Mouse (Mus musculus) liver, embryonic 18 days (tissue): ENCODE data around the gene Dthd1. TPM values are rescaled to one million over a fixed set of nuclear protein-coding genes. Genes with fewer than 3 reads are reported as not detected.

Source experiments
- polyA plus RNA-seq: library from polyadenylated mRNA; depleted of rRNA; stranded (reverse); fragments of >200 nt; gene quantifications from 2 replicates; pipeline ENCODE4 v1.2.3, GENCODE M21; 2012; rRNA removed

The Dthd1 gene
- 0.04 TPM in 1 of 2 replicates, not detected in the other for polyA plus RNA-seq

GRCm38 (mm10) chr5:62813402-62814071 lies at the start of gene Dthd1:
Gene Dthd1, plus strand, starts transcription at chr5:62813823.

GRCm38 (mm10) chr5:62765784-62766701 lies 47.6 kb upstream of the Dthd1 start, which contains the start of gene Arap2:
Gene Arap2, minus strand, starts transcription at chr5:62766159.

Other genes with a start within 250 kb of the Dthd1 start
- 3.4 and 3.6 TPM in 2 replicates for gene Arap2, start 47.7 kb upstream of the Dthd1 start, polyA plus RNA-seq